Mouse (Mus musculus): ENCODE data around the gene Pakap.

GRCm38 (mm10) chr4:57856673-57857072 lies 288.7 kb downstream of the Pakap start:
- TF ChIP-seq FLI1 (IDR thresholded peaks at IDR 0.05; ENCODE audit: low read length) (no peak), GATA1 (IDR thresholded peaks at IDR 0.05; ENCODE audit: borderline replicate concordance, low read length) (no peak)

Measured in megakaryocyte, embryonic 14.5 days (primary cell).